Mouse (Mus musculus): ENCODE measurements at regions not wholly inside any gene's neighbourhood (a gene's known extent, or its start where the extent isn't known, plus 50 kb on each side); places are given as distances from the start of the nearest gene placed in this dataset.

GRCm38 (mm10) chr19:59646231-59646630 is 188.1 kb downstream of the Emx2 start:
- DNase-seq (ENCODE audit: low read depth, low spot score), result no peak

- no peak for DNase-seq (ENCODE audit: low read depth, low spot score)
Measured at GRCm38 (mm10) chr19:59646656-59647055, 188.5 kb downstream of the Emx2 start.

- DNase-seq (ENCODE audit: low read depth, low spot score), result no peak
Measured at GRCm38 (mm10) chr19:59649421-59649820, 191.2 kb downstream of the Emx2 start.

- no peak for DNase-seq (ENCODE audit: low read depth, low spot score)
Measured at GRCm38 (mm10) chr19:59650611-59651329, 192.6 kb downstream of the Emx2 start.

- no peak for DNase-seq (ENCODE audit: low read depth, low spot score)
Measured at GRCm38 (mm10) chr19:59653631-59654367, 195.6 kb downstream of the Emx2 start.

GRCm38 (mm10) chr19:59655321-59655720 is 197.1 kb downstream of the Emx2 start:
- DNase-seq (ENCODE audit: low read depth, low spot score), result no peak

GRCm38 (mm10) chr19:59669793-59670192 is 211.6 kb downstream of the Emx2 start:
- no peak for DNase-seq (ENCODE audit: low read depth, low spot score)

GRCm38 (mm10) chr19:59673537-59673936 is 215.4 kb downstream of the Emx2 start:
- DNase-seq (ENCODE audit: low read depth, low spot score), result no peak

- DNase-seq (ENCODE audit: low read depth, low spot score), result no peak
Measured at GRCm38 (mm10) chr19:59679191-59679590, 221.0 kb downstream of the Emx2 start.

GRCm38 (mm10) chr19:59680356-59680755 is 222.2 kb downstream of the Emx2 start:
- no peak for DNase-seq (ENCODE audit: low read depth, low spot score)

GRCm38 (mm10) chr19:59684292-59684691 is 226.1 kb downstream of the Emx2 start:
- DNase-seq (ENCODE audit: low read depth, low spot score), result no peak

- peak; percentile 24 for DNase-seq (ENCODE audit: low read depth, low spot score)
Measured at GRCm38 (mm10) chr19:59685826-59686717, 227.9 kb downstream of the Emx2 start.

- DNase-seq (ENCODE audit: low read depth, low spot score), result no peak
Measured at GRCm38 (mm10) chr19:59687206-59687605, 229.0 kb downstream of the Emx2 start.

GRCm38 (mm10) chr19:59687681-59688080 is 229.5 kb downstream of the Emx2 start:
- no peak for DNase-seq (ENCODE audit: low read depth, low spot score)

- DNase-seq (ENCODE audit: low read depth, low spot score), result no peak
Measured at GRCm38 (mm10) chr19:59691541-59692096, 233.4 kb downstream of the Emx2 start.

- DNase-seq (ENCODE audit: low read depth, low spot score), result no peak
Measured at GRCm38 (mm10) chr19:59697628-59698027, 239.5 kb downstream of the Emx2 start.

GRCm38 (mm10) chr19:59700187-59700586 is 242.0 kb downstream of the Emx2 start:
- DNase-seq (ENCODE audit: low read depth, low spot score), result no peak

- peak; percentile 90 for DNase-seq (ENCODE audit: low read depth, low spot score)
Measured at GRCm38 (mm10) chr19:59707106-59707505, 236.3 kb downstream of the Rab11fip2 start.

GRCm38 (mm10) chr19:59709180-59709579 is 234.3 kb downstream of the Rab11fip2 start:
- no peak for DNase-seq (ENCODE audit: low read depth, low spot score)

GRCm38 (mm10) chr19:59715086-59715485 is 228.4 kb downstream of the Rab11fip2 start:
- DNase-seq (ENCODE audit: low read depth, low spot score), result no peak

GRCm38 (mm10) chr19:59717813-59718483 is 225.5 kb downstream of the Rab11fip2 start:
- no peak for DNase-seq (ENCODE audit: low read depth, low spot score)
